Mouse (Mus musculus): ENCODE results near the gene Nr6a1.

The Nr6a1 gene

DNA sequence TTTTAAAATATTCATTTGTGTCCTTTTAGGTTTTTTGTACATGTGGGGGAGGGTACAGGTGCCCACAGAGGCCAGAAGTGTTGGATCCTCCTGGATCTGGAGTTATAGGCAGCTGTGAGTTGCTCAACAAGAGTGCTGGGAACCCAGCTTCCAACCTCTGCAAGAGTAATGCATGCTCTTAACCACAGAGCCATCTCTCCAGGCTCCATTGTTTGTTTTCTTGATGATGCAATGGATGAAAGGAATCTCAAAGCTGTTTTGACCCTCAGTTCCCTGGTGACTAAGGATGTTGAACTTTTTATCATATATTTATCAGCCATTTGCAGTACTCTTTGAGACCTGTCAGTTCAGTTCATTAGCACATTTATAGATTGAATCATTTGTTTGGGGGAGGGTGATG is 248.5 kb downstream of the Nr6a1 start:
- DNase-seq (ENCODE audit: low spot score in 2 of 2): no peak

- DNase-seq (ENCODE audit: low spot score in 2 of 2): no peak
These were observed 252.0 kb downstream of the Nr6a1 start for GRCm38 (mm10) chr2:38675366-38675969.
